Mouse (Mus musculus) small intestine, adult 2 months (tissue): ENCODE measurements around the gene Dmtf1.

Experiments used
- CTCF ChIP-seq: fragments of 200-500 bp; IDR thresholded peaks from 2 replicates; pipeline ENCODE4 v1.5.1; 2012; ENCODE audit warnings: low read depth, mild to moderate bottlenecking, control low read depth, inconsistent platforms, low read length, moderate library complexity, mixed read lengths; ENCODE audit not compliant: insufficient replicate concordance, insufficient read length; ENCODE audit errors: extremely low read depth
- POLR2A ChIP-seq: fragments of 200-500 bp; IDR thresholded peaks from 2 replicates; pipeline ENCODE4 v1.6.1; 2012; ENCODE audit warnings: low read depth, mild to moderate bottlenecking, control low read depth, inconsistent platforms, low read length, moderate library complexity

GRCm38 (mm10) chr5:9131786-9132185, 29.8 kb downstream of the Dmtf1 start:
- TF ChIP-seq CTCF (no peak), POLR2A (no peak)
